Mouse (Mus musculus): Measurements from ENCODE around the gene BC067074. TPM values are rescaled to one million over a fixed set of nuclear protein-coding genes. Genes with fewer than 3 reads are reported as not detected.
"Not testable (repeated sequence)": the region's sequence is repeated elsewhere in the genome, so short reads cannot be mapped to it uniquely, and the experiment has no call there.

Gene BC067074
- 0.65 and 0.68 TPM in 2 replicates for polyA plus RNA-seq (2015; fragmentation: Nextera tagmentation; extraction: Ambion mirVana)

- Histone ChIP-seq H3K4me2 (replicated peaks; ENCODE audit: low read depth) (peak within 1 kb of the TSS; percentile 97), H3K27ac (ENCODE audit: low read depth, low read length) (no peak within 1 kb of the TSS), H3K27me3 (replicated peaks; ENCODE audit: control insufficient read depth, insufficient read depth, low read length) (no peaks in the 10 kb centered on the region; the same call in 1 of the 2 replicates), H3K4me3 (ENCODE audit: low read depth, low read length) (peak within 1 kb of the TSS; percentile 57), H3K4me1 (replicated peaks; ENCODE audit: control insufficient read depth, insufficient read depth, low read length) (0 out of 2 replicates have a peak, but pooled peaks cover 4% of the 10 kb centered on the region), H3K9ac (ENCODE audit: low read depth, low read length) (peak within 1 kb of the TSS; percentile 58), H3K9me3 (ENCODE audit: control insufficient read depth) (no peaks in the 10 kb centered on the region), H3K36me3 (ENCODE audit: control insufficient read depth, insufficient read depth) (no peaks in the 10 kb centered on the region)
- no peak for TF ChIP-seq CTCF (IDR thresholded peaks at IDR 0.05; ENCODE audit: low read depth)
- 1% methylated on average over 69 of the region's 75 CpGs for WGBS
- peak; percentile 71 for ATAC-seq
Observed at GRCm38 (mm10) chr13:113292975-113293706, at the start of gene BC067074. TSS of gene BC067074 (plus strand) at chr13:113293159.

- ATAC-seq, result no peak
- 76% methylated on average over 8 of the region's 8 CpGs for WGBS
Observed at GRCm38 (mm10) chr13:113245025-113245424, 47.9 kb upstream of the BC067074 start.

GRCm38 (mm10) chr13:113252580-113252979 is 40.4 kb upstream of the BC067074 start:
- WGBS, result 72% methylated on average over 7 of the region's 7 CpGs
- not testable (repeated sequence) for ATAC-seq; H3K36me3 ChIP-seq (ENCODE audit: control insufficient read depth, insufficient read depth); H3K4me2 ChIP-seq (replicated peaks; ENCODE audit: low read depth); H3K4me3 ChIP-seq (ENCODE audit: low read depth, low read length); H3K9ac ChIP-seq (ENCODE audit: low read depth, low read length); H3K4me1 ChIP-seq (replicated peaks; ENCODE audit: control insufficient read depth, insufficient read depth, low read length); H3K27ac ChIP-seq (ENCODE audit: low read depth, low read length); H3K27me3 ChIP-seq (replicated peaks; ENCODE audit: control insufficient read depth, insufficient read depth, low read length); H3K9me3 ChIP-seq (ENCODE audit: control insufficient read depth)

More at GRCm38 (mm10) chr13:113245025-113245424, 47.9 kb upstream of the BC067074 start:
- H3K4me3 ChIP-seq (ENCODE audit: low read depth, low read length), result no peak overlapping the region
- no peak overlapping the region for H3K4me2 ChIP-seq (replicated peaks; ENCODE audit: low read depth)
- no peak overlapping the region for H3K27ac ChIP-seq (ENCODE audit: low read depth, low read length)
- H3K9me3 ChIP-seq (ENCODE audit: control insufficient read depth), result no peaks in the 10 kb centered on the region
- no peak for TF ChIP-seq CTCF (IDR thresholded peaks at IDR 0.05; ENCODE audit: low read depth)
- H3K9ac ChIP-seq (ENCODE audit: low read depth, low read length), result no peak overlapping the region
- H3K4me1 ChIP-seq (replicated peaks; ENCODE audit: control insufficient read depth, insufficient read depth, low read length), result no peaks in the 10 kb centered on the region
- H3K27me3 ChIP-seq (replicated peaks; ENCODE audit: control insufficient read depth, insufficient read depth, low read length), result no peaks in the 10 kb centered on the region
- H3K36me3 ChIP-seq (ENCODE audit: control insufficient read depth, insufficient read depth), result no peaks in the 10 kb centered on the region

GRCm38 (mm10) chr13:113256766-113257165 is 36.2 kb upstream of the BC067074 start:
- Histone ChIP-seq H3K4me1 (replicated peaks; ENCODE audit: control insufficient read depth, insufficient read depth, low read length) (no peaks in the 10 kb centered on the region), H3K27me3 (replicated peaks; ENCODE audit: control insufficient read depth, insufficient read depth, low read length) (no peaks in the 10 kb centered on the region), H3K9ac (ENCODE audit: low read depth, low read length) (no peak overlapping the region), H3K4me3 (ENCODE audit: low read depth, low read length) (no peak overlapping the region), H3K9me3 (ENCODE audit: control insufficient read depth) (no peaks in the 10 kb centered on the region), H3K4me2 (replicated peaks; ENCODE audit: low read depth) (no peak overlapping the region), H3K36me3 (ENCODE audit: control insufficient read depth, insufficient read depth) (no peaks in the 10 kb centered on the region), H3K27ac (ENCODE audit: low read depth, low read length) (no peak overlapping the region)
- WGBS, result 87% methylated on average over 2 of the region's 2 CpGs
- no peak for ATAC-seq
- TF ChIP-seq CTCF (IDR thresholded peaks at IDR 0.05; ENCODE audit: low read depth), result no peak

GRCm38 (mm10) chr13:113257190-113257589 is 35.8 kb upstream of the BC067074 start:
- no peak for ATAC-seq
- peak; percentile 48 for TF ChIP-seq CTCF (IDR thresholded peaks at IDR 0.05; ENCODE audit: low read depth)

GRCm38 (mm10) chr13:113259237-113259636 is 33.7 kb upstream of the BC067074 start:
- Histone ChIP-seq H3K27ac (ENCODE audit: low read depth, low read length) (no peak overlapping the region), H3K27me3 (replicated peaks; ENCODE audit: control insufficient read depth, insufficient read depth, low read length) (no peaks in the 10 kb centered on the region), H3K9me3 (ENCODE audit: control insufficient read depth) (no peaks in the 10 kb centered on the region), H3K4me3 (ENCODE audit: low read depth, low read length) (no peak overlapping the region), H3K4me1 (replicated peaks; ENCODE audit: control insufficient read depth, insufficient read depth, low read length) (no peaks in the 10 kb centered on the region), H3K4me2 (replicated peaks; ENCODE audit: low read depth) (no peak overlapping the region), H3K9ac (ENCODE audit: low read depth, low read length) (no peak overlapping the region), H3K36me3 (ENCODE audit: control insufficient read depth, insufficient read depth) (no peaks in the 10 kb centered on the region)
- no peak for TF ChIP-seq CTCF (IDR thresholded peaks at IDR 0.05; ENCODE audit: low read depth)
- 94% methylated on average over 5 of the region's 5 CpGs for WGBS
- ATAC-seq, result no peak

More at GRCm38 (mm10) chr13:113257190-113257589, 35.8 kb upstream of the BC067074 start:
- H3K4me2 ChIP-seq (replicated peaks; ENCODE audit: low read depth), result no peak overlapping the region
- H3K9me3 ChIP-seq (ENCODE audit: control insufficient read depth), result no peaks in the 10 kb centered on the region
- H3K36me3 ChIP-seq (ENCODE audit: control insufficient read depth, insufficient read depth), result no peaks in the 10 kb centered on the region
- no peaks in the 10 kb centered on the region for H3K27me3 ChIP-seq (replicated peaks; ENCODE audit: control insufficient read depth, insufficient read depth, low read length)
- H3K27ac ChIP-seq (ENCODE audit: low read depth, low read length), result no peak overlapping the region
- 55% methylated on average over 5 of the region's 5 CpGs for WGBS
- H3K4me3 ChIP-seq (ENCODE audit: low read depth, low read length), result no peak overlapping the region
- H3K4me1 ChIP-seq (replicated peaks; ENCODE audit: control insufficient read depth, insufficient read depth, low read length), result no peaks in the 10 kb centered on the region
- no peak overlapping the region for H3K9ac ChIP-seq (ENCODE audit: low read depth, low read length)
